Mouse (Mus musculus) urinary bladder, postnatal 10 days (tissue): ENCODE measurements around the gene Aldh3a2.

Experiments used
- DNase-seq: peaks from one replicate; pipeline ENCODE4 v3.0.0; 2022; ENCODE audit warnings: low spot score

The Aldh3a2 gene

DNA sequence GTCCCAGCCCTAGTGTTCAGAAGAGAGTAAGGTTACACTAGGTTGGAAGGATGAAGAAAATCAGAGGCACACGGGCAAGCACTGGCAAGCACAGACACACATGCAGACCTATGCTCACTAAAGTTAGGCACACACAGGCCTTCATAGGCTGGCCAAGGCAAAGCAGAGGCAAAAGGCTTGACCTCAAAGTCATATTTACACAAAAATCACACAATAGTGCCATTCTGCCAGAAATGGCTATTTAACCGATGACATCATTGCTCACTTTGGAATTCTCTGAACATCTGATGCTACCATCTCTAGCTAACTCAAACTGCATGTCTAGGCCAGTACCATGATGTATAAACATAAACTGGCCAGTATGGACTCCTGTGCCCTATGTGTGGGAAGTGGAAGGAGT is 6.7 kb upstream of the Aldh3a2 start:
- DNase-seq = no peak

DNA sequence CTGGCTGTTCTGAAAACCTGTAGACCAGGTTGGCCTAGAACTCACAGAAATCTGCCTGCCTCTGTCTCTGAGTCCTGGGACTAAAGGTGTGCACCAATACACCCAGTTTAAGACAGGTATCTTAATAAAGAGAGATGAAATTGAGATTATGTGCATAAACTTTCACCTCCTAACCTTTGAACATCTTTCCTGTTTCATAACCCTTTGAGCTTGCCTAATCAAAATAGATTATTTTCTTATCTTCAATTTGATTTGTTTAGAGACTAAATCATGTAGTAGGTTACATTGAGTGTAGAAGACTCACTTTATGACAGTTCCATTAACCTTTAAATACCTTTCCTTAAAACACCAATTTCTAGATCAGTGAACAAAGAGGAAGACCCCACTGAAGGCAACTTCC is 4.3 kb upstream of the Aldh3a2 start:
- DNase-seq = no peak

DNA sequence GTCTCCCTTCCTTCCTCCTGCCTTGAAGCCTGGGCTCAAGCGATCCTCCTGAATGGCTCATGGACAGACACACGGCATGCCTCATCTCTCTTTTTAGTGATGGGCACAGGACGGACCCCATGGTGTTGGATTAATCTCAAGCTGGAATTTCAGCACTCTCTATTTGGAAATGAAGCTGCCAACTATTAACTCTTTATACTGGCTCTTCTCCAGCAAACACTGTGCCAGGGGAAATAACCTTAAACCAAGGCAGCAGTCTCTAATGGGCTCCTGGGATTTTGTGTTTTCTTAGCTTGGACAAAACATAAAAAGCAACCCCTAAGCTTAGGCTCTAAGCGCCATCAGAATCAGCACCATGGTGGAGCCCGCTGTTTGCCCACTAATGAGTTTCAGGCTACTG is 3.1 kb upstream of the Aldh3a2 start:
- DNase-seq = no peak

DNA sequence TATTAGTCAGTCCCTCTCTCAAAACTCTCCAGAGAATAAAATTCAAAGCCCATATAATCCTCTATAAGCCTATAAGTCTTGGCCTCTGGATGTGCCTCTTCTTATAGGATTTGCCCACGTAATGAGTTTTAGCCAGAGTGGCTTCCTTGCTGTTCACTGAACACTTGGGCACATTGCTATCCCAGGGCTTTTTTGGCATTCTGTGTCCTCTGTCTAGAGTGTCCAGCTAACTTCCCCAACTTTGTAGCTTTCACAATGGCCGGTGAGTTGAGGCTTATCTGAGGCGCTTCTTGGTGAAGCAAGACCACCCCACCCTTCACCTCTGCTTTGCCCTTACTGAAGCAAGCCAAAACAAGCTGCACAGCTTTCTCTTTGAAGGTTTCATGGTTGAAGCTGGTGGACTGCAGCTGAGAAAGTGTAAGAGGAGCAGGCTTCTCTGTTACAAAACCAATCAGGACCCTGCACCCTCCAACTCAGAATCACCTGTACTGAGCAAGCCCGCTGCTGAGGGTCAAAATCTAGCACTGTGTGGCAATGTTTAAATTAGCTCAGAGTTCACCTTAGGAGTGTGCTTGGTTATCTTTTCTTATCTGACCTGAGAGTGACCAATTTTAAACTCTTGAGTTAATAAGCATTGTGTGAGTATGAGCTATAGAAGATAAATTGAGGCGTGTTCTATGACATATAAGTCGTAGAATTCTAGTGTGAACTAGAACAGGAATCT is 1.5 kb upstream of the Aldh3a2 start:
- DNase-seq = no peak

DNA sequence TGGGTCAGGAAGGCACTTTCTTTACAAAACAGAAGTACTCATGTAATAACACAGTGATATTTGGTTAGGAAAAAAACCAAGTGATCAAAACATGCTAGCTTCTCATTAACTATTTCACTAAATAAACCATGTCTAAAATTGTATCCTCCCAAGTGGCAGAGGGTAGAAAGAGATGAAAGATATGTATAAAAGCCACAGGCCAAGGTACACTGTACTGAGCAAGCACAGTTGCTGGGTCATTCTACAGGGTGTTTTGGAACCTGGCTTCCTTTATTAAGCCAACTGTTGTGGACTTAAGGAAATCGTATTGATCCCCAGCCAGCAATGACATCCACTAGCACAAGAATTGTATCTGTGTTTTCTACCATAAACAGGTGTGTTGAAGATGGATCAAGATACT is 3.4 kb downstream of the Aldh3a2 start:
- no peak for DNase-seq

DNA sequence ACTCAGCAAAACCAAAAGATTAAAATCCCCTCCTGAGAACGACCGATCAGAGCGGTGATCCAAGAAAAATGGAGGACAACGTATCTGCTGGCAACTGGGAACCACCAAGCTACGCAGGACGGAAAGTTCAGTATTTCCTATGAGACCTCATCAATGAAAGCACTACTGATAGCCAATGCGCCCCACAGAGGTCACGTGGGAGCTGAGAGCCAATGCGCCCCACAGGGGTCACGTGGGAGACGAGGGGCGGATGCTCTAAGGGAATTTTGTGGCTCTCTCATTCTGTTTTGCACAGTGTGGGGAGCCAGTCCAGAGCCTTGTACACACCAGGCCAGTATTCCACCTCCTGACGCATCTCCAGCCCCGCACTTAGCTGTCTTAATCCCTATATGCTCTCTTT is 4.7 kb downstream of the Aldh3a2 start:
- DNase-seq = no peak

DNA sequence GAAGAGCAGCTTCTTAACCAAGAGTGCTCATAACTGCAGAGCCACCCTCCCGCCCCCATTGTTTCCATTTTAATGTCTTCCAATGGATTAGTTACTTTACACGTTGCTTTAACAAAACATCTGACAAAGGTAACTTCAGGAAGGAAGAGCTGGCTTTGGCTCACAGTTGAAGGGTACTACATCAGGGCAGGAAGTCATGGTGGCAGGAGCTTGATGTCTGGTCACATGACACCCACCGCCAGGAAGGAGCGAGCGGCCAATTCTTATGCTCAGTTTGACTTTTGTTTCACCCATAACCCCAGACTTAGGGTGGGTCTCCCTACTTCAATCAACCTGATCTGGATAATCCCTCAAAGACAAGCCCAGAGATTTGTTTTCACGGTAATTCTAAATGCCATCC is 8.2 kb downstream of the Aldh3a2 start:
- no peak for DNase-seq

DNA sequence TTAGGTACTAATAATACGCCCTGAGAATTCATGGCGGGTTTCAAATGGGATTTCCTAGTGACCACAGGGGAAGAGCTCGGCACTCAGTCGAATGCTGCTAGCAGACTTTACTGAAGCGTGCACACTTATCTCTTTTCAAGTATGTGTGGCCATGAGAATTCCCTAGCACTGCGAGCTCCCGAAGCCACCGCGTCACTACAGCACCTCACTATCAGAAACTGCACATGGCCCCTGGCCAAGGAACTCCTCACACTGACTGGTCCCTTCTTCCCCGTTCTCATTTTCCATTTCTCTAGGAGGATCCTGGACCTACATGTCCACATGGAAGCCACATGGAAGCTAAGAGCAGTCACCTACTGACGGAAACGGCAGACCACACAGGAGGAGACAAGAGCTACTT is 14.5 kb downstream of the Aldh3a2 start:
- no peak for DNase-seq

DNA sequence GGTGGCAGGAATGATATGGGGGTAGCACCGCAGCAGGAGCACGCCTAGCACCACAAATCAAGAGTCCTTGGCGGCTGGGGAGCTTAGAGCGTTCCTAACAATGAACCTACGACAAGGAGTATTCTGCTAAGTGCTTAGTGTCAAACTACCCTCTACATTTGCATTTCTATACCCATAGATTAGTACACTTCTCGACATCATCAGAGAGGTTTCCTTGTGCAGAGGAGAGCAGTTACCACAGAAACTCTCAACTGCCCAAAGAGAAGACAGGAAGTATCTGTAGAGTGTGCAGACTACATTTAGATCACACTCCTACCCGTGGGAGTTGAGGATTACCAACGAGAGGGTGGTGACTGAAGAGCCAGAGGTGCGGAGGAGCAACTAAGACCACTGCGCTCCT is 15.5 kb downstream of the Aldh3a2 start:
- no peak for DNase-seq

DNA sequence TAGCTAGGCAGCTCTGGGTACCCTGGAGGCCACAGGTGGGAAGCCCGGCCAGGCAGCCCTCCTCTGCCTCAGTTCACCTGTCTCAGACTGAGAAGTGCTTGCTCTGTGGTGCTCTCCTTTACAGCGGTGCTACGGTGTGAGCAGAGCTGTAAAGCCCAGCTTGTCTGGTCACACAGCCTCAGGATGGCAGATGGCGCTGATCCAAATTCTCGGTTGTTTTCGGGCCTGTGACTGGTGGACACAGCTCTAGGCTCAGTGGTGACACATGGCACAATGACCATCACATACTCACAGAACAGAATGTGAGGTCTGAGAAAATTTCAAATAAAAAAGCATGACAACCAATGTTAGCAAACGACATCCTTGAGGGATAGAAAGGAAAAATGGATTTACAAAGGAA is 22.9 kb downstream of the Aldh3a2 start:
- DNase-seq = no peak

DNA sequence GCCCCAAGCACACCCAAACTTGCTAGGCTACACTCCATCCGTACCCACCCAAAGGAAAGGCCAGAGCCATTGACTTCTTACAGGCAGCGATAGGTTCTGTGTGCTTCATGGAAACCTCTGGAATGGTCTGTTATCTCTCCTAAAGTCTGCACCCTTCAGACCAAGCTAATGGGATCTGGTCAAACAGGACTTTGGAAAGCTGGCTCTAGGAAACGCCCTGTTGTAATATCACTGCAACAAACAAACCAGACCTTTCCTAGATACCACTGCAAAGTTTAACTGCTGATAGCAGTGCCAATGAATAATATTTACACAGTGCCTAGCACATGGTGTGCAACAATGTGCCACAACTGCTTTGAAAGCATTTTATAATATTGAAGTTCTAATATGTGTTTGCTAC is 31.2 kb downstream of the Aldh3a2 start:
- DNase-seq = no peak

DNA sequence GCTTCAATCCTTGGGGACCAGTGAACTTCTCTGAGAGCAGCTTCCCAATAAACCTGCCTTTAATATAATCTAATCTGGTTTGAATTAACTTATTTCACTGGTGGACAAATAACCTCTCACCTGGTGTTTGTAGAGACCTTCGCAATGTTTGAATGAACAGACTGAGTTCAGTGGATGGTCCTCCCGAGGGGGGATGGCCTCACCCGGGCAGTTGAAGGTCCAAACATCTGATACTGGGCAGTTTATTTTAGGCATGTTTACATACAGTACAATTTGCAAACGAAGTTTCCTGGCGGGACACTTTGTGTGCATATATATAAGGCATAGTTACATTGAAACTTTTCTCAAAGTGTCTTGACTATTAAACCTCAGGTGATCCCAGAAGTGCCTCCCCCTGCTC is 33.1 kb downstream of the Aldh3a2 start:
- no peak for DNase-seq

DNA sequence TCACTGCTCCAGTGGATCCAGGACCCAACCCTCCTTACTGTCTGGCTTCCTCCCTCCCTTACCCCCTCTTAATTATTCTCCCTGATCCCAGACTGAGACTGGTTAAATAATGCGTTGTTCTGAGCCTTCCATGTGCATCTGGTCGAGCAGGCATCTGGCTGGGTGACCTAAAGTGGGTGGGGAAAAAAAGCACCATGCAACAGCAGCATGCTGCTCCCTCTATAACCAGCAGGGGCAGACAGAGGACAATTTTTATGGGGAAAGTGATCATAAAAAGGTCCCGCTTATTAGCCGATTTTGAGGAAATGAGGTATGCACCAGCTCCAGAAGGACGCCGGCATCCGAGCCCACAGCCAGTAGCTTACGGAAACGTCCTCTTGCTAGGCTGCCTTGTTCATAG is 35.9 kb downstream of the Aldh3a2 start:
- DNase-seq = no peak

DNA sequence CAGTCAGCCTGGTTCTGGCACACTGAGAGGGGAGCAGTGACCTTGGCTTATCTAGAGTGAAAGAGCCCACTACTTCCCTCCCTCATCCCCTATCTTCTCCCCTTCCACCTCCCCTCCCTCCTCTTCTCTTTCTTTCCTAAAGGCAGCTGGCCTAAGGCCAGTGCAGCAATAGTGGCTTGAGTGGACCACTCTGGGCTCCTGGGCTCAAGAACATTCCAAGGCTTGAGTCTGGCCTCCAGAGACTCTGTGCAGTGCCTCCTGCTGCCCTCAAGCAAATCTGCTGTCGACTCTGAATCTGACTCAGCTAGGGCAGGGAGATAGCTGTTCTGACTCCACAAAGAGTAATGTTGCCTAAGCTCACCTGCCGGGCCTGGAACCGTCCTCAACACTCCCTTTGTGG is 38.9 kb downstream of the Aldh3a2 start:
- no peak for DNase-seq

DNA sequence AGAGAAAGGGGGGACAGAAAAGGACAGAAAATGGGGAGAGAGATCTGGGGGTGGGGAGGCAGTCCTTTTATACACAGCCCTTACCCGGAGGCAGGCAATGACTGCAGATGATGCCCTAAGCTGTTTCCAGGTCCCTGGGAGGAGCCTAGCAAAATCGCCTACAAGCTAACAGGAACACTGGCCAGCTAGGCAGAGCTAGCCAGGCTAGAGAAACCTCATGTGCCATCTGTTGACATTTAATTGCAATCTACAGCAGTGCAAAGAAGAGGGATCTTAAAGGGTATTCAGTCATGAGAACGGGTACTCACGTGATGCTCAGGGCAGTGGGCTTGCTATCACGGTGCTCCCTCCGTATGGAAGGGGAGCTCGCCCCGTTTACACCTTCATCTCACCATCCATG is 39.4 kb downstream of the Aldh3a2 start:
- DNase-seq = no peak

DNA sequence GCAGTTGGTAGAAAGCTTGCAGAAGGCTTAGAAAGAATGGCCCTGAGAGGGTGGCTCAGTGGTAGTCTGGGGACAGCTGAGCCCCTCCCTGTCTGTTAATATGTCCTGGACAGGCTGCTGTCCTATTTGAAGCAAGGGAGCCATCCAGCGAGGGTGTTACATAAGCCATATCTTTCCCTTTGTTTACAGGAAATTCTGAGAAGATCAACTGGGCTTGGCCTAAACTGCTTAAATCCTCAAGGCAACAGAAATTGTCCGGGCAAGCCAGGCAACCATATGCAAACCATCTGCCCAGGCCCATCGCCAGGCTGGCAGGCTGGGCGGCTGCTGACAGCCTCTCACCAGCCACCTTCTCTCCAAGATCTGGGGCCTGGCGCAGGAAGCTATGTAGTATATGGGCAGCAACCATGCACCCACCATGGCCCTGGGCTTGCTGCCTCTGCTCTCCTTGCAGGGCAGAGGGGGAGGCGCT is 41.3 kb downstream of the Aldh3a2 start:
- no peak for DNase-seq

DNA sequence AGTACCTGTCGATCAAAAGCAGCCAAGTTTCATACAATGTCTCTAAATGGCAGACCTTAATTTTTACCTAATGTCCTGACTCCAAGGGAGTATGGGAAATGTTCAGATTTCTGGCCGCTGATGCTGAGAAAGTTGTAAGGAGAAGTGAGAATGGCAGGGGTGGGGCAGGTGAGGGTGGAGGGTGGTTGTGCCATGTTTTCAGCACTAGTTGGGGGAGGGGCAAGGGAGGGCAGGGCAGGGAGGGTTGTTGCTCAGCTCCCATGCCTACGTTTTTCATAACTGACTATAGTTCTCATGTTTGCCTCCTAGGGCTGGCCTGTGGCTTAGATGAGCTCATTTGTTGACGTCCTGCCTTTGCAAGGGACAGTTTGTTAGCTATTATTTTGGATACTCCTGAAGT is 41.8 kb downstream of the Aldh3a2 start:
- no peak for DNase-seq

DNA sequence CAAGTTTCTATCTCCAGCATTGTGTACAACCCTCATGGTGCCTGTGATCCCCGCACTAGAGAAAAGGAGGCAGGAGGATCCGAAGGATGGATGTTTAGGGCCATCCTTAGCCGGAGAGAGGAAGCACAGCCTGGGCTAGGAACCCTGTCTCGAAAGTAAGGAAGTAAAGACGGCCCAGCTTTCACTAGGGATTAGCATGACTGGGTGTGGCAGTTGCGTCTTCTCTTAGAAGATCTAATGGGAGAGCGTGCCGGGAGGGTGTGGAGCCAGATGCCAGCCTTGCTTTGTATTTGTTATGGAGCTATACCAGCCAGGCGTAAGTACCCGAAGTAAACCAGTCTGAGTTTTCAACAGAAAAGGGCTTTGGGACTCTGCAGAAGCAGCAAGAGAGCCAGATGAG is 42.4 kb downstream of the Aldh3a2 start:
- DNase-seq = no peak

DNA sequence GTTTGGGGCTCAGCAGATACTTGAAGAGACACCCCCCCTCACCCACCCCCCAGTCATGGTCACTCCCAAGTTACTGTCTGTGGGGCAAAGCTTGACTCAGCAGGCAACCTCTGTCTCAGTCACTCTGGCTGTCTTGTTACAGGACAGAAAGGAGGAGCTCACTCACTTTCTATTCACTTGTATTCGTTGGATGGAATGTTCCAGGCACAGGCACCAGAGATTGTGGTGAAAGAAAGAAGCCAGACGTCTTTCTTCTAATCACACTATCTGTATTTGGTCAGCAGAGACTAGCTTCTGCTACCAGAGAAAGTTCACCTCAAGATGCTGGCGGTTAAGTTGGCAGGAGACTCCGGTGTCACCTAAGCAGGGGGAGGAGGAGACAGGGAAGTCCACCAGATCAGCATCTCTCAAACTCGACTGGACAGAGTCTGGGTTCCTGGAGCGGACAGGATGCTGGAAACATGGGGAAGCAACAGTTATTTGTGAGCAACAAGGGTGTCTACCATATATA is 43.0 kb downstream of the Aldh3a2 start:
- no peak for DNase-seq

DNA sequence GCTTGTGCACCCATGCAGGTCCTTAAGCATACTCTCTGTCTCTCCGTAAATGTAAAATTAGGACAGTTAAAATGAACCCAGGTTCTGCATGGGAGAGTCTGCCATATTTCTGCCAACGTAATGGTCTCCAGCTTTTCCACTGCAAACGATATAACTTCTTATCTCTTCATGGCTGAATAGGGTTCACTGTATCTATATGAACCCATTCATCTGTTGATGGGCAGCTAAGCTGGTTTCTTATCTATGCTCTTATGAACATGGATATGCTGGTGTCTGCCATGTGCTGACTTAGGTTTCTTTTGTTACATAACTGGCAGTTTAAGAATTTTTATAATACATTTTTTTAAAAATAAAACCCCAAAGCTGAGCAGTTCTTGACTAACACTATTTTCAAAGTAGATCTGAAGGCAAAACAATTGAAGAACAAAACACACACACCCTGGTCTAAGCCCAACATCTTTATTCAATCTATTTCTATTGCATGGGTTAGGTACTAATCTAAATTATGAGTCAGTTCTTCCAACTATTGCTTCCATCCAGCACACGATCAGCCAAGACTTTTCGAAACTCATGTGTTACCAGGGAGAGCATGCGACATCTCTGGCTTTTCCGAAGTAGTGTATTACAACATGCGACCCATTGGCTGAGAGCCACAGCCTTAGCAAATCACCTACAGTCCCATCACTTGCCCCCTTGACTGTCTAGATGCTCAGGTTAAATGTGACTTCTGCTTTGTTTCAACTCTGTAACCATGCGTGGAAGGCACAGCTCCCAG is 44.1 kb downstream of the Aldh3a2 start:
- DNase-seq = no peak

DNA sequence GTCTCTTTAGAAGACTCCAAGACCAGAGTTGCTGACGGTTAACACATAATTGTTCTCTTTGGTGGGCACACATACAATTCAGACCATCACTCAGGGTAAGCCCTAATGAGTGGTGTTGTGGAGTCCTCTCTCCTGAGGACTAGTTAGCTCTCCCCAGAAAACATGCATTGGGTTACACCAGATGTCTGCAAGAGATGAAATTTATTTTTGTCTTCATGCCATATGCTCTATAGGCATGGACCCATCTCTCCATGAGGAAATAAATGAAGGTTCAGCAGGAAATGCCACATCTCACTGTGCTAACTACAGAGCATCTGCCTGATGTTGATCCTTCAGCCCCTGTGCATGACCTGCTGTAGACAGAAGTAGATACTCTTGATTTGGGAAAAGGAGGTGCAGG is 45.3 kb downstream of the Aldh3a2 start:
- no peak for DNase-seq

DNA sequence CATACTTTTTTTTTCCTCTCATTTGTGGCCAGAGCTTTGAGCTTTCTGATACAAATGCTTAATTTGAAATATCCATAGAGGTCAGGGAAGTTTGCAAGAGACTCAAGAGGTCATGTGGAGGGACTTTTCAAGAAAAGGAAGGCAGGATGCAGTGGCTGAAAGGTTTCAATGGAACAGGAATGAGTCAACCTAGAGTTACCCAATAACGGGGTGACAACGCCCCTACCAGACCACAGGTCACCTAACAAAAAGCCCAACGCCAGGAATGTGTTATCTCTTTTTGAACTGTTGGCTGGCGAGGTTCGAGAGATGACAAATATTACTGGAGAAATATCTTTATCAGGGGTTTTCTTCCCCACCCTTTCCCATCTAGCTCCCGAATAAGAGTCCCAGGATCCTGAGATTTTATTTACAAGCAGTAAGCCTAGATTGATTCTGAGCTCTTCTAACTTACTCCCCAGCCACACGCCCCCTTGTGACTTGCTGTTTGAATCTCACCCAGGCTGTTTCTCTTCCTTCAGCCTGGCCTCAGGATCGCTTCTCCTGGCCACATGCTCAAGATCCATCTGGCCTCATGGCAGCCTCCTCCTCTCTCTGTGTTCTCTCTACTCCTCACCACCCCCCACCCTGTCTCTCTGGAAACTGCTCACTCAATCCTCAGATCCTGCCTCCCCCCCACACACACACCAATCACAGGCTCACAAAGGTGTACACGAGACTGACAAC is 46.9 kb downstream of the Aldh3a2 start:
- no peak for DNase-seq

DNA sequence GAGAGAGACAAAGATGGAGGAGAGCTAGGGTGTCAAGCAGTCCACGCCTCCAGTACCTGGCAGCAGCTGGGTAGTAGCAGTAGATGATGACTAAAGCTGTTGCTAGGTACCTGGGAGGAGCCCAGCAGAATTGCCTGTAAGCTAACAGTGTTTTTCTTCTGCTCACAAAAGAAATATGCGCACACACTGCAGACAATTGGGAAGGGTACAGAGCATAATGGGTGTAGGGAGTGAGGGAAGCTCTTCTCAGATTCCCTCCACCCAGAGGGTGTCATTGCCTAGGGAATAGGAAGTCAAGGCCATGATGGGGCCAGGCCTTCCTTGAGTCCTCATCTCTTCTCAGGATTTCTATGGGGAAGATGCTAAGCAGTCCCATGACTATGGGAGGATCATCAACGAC is 51.3 kb downstream of the Aldh3a2 start:
- DNase-seq = no peak
